Mouse (Mus musculus) midbrain, embryonic 11.5 days (tissue): ENCODE data around the gene Zdhhc23. TPM values are rescaled to one million over a fixed set of nuclear protein-coding genes. Genes with fewer than 3 reads are reported as not detected.
A peak's percentile ranks its signal among the peaks of the same experiment; 100 is the strongest.

ENCODE experiments used
- ATAC-seq: fragments of 200-750 bp; cut with Nextera tagmentation; 2 replicates; pipeline ENCODE4 v1.8.0; 2017; ENCODE audit warnings: moderate TSS enrichment, moderate library complexity; ENCODE audit not compliant: low FRiP score
- DNase-seq: peaks from one replicate; pipeline ENCODE4 v3.0.0; 2015; ENCODE audit warnings: low spot score; ENCODE audit errors: missing footprints
- H3K27ac ChIP-seq: fragments of 300-500 bp; sonication (generic); 2 replicates; pipeline ENCODE4 v1.5.1; 2014; ENCODE audit warnings: low read depth, low read length
- H3K27me3 ChIP-seq: fragments of 300-500 bp; sonication (generic); 2 replicates; pipeline ENCODE4 v1.6.1; 2014; ENCODE audit warnings: mild to moderate bottlenecking, low read length, moderate library complexity, mixed read lengths; ENCODE audit not compliant: control insufficient read depth, insufficient read depth
- H3K36me3 ChIP-seq: fragments of 300-500 bp; sonication (generic); 2 replicates; pipeline ENCODE4 v1.6.1; 2014; ENCODE audit warnings: mild to moderate bottlenecking, low read length, moderate library complexity, mixed read lengths; ENCODE audit not compliant: control insufficient read depth, insufficient read depth
- H3K4me1 ChIP-seq: fragments of 300-500 bp; sonication (generic); 2 replicates; pipeline ENCODE4 v1.6.1; 2014; ENCODE audit warnings: low read length; ENCODE audit not compliant: control insufficient read depth, insufficient read depth
- H3K4me2 ChIP-seq: fragments of 300-500 bp; sonication (generic); 2 replicates; pipeline ENCODE4 v1.6.1; 2014; ENCODE audit warnings: mild to moderate bottlenecking, moderate library complexity
- H3K4me3 ChIP-seq: fragments of 300-500 bp; sonication (generic); 2 replicates; pipeline ENCODE4 v1.5.1; 2014; ENCODE audit warnings: low read depth, low read length
- H3K9ac ChIP-seq: fragments of 300-500 bp; sonication (generic); 2 replicates; pipeline ENCODE4 v1.6.1; 2014; ENCODE audit warnings: low read length
- H3K9me3 ChIP-seq: fragments of 300-500 bp; sonication (generic); 2 replicates; pipeline ENCODE4 v1.6.1; 2016; ENCODE audit warnings: low read length; ENCODE audit not compliant: control insufficient read depth
- WGBS: fragments of 180-500 bp; shearing (Covaris S2); extraction: QIAGEN DNeasy Blood & Tissue Kit; methylation state at CpG from one replicate; pipeline ENCODE4 v1.1.7; 2014; 5-methylcytosine and 5-hydroxymethylcytosine counted together
- polyA plus RNA-seq: library from polyadenylated mRNA; unstranded; fragments of >200 nt; fragmentation: Nextera tagmentation; extraction: Ambion mirVana; gene quantifications from 2 replicates; pipeline ENCODE4 v1.2.1, GENCODE M21; 2014

Gene Zdhhc23
- polyA plus RNA-seq = 0.20 and 0.46 TPM in 2 replicates

GRCm38 (mm10) chr16:43979328-43980109 is at the start of gene Zdhhc23:
Gene Zdhhc23 (minus strand): TSS chr16:43979791.
- peak within 1 kb of the TSS; percentile 100 for H3K4me2 ChIP-seq
- ATAC-seq (peak; percentile 85), DNase-seq (peak; percentile 87)
- no peaks in the 10 kb centered on the region for H3K36me3 ChIP-seq
- peak within 1 kb of the TSS; percentile 59 for H3K9ac ChIP-seq
- H3K4me1 ChIP-seq = peaks cover 8% of the 10 kb centered on the region; the same call in 1 of the 2 replicates
- no peaks in the 10 kb centered on the region for H3K9me3 ChIP-seq
- WGBS = under 1% methylated on average over 90 of the region's 103 CpGs
- H3K27ac ChIP-seq = no peak within 1 kb of the TSS
- peaks cover 11% of the 10 kb centered on the region for H3K27me3 ChIP-seq
- H3K4me3 ChIP-seq = peak within 1 kb of the TSS; percentile 67

- 75% methylated on average over 2 of the region's 2 CpGs for WGBS
Observed at GRCm38 (mm10) chr16:44029273-44029672, 49.7 kb upstream of the Zdhhc23 start.

GRCm38 (mm10) chr16:44026822-44027221 is 47.2 kb upstream of the Zdhhc23 start:
- DNase-seq = no peak
- no peaks in the 10 kb centered on the region for H3K4me1 ChIP-seq
- H3K9me3 ChIP-seq = no peaks in the 10 kb centered on the region
- H3K9ac ChIP-seq = no peak overlapping the region
- no peaks in the 10 kb centered on the region for H3K27me3 ChIP-seq
- no peaks in the 10 kb centered on the region for H3K36me3 ChIP-seq
- no peak overlapping the region for H3K4me2 ChIP-seq
- 88% methylated on average over 9 of the region's 9 CpGs for WGBS
- no peak overlapping the region for H3K4me3 ChIP-seq
- ATAC-seq = no peak
- no peak overlapping the region for H3K27ac ChIP-seq

More at GRCm38 (mm10) chr16:44029273-44029672, 49.7 kb upstream of the Zdhhc23 start:
- Histone ChIP-seq H3K27ac (no peak overlapping the region), H3K9me3 (no peaks in the 10 kb centered on the region), H3K4me3 (no peak overlapping the region), H3K4me1 (no peaks in the 10 kb centered on the region), H3K27me3 (no peaks in the 10 kb centered on the region), H3K4me2 (no peak overlapping the region), H3K36me3 (no peaks in the 10 kb centered on the region), H3K9ac (no peak overlapping the region)
- ATAC-seq (no peak), DNase-seq (peak; percentile 28)

GRCm38 (mm10) chr16:44026210-44026609 is 46.6 kb upstream of the Zdhhc23 start:
- Histone ChIP-seq H3K27me3 (no peaks in the 10 kb centered on the region), H3K9ac (no peak overlapping the region), H3K36me3 (no peaks in the 10 kb centered on the region), H3K4me2 (no peak overlapping the region), H3K9me3 (no peaks in the 10 kb centered on the region), H3K27ac (no peak overlapping the region), H3K4me3 (no peak overlapping the region), H3K4me1 (no peaks in the 10 kb centered on the region)
- no peak for ATAC-seq
- DNase-seq = no peak
- 72% methylated on average over 6 of the region's 6 CpGs for WGBS

- H3K9me3 ChIP-seq = no peaks in the 10 kb centered on the region
- WGBS = 82% methylated on average over 2 of the region's 2 CpGs
- no peak for ATAC-seq
Observed at GRCm38 (mm10) chr16:44018986-44019548, 39.5 kb upstream of the Zdhhc23 start.

GRCm38 (mm10) chr16:44018372-44018771 is 38.8 kb upstream of the Zdhhc23 start:
- no peak overlapping the region for H3K27ac ChIP-seq
- ATAC-seq (no peak), DNase-seq (no peak)
- 67% methylated on average over 7 of the region's 7 CpGs for WGBS
- H3K4me1 ChIP-seq = no peaks in the 10 kb centered on the region
- no peak overlapping the region for H3K4me3 ChIP-seq
- no peaks in the 10 kb centered on the region for H3K36me3 ChIP-seq
- no peaks in the 10 kb centered on the region for H3K9me3 ChIP-seq
- H3K4me2 ChIP-seq = no peak overlapping the region
- no peaks in the 10 kb centered on the region for H3K27me3 ChIP-seq
- H3K9ac ChIP-seq = no peak overlapping the region

More at GRCm38 (mm10) chr16:44018986-44019548, 39.5 kb upstream of the Zdhhc23 start:
- Histone ChIP-seq H3K36me3 (no peaks in the 10 kb centered on the region), H3K27me3 (no peaks in the 10 kb centered on the region), H3K27ac (no peak overlapping the region), H3K4me2 (no peak overlapping the region), H3K9ac (no peak overlapping the region), H3K4me3 (no peak overlapping the region), H3K4me1 (no peaks in the 10 kb centered on the region)
- DNase-seq = peak; percentile 28

- DNase-seq = peak; percentile 41
- Histone ChIP-seq H3K4me3 (no peak overlapping the region), H3K9me3 (no peaks in the 10 kb centered on the region), H3K4me1 (no peaks in the 10 kb centered on the region), H3K27me3 (no peaks in the 10 kb centered on the region), H3K27ac (no peak overlapping the region), H3K4me2 (no peak overlapping the region), H3K9ac (no peak overlapping the region), H3K36me3 (no peaks in the 10 kb centered on the region)
- 91% methylated on average over 4 of the region's 4 CpGs for WGBS
- ATAC-seq = no peak
Observed at GRCm38 (mm10) chr16:44017707-44018106, 38.1 kb upstream of the Zdhhc23 start.

GRCm38 (mm10) chr16:44016164-44016563 is 36.6 kb upstream of the Zdhhc23 start:
- DNase-seq = peak; percentile 33
- H3K9me3 ChIP-seq = no peaks in the 10 kb centered on the region

GRCm38 (mm10) chr16:44015416-44016158 is 36.0 kb upstream of the Zdhhc23 start:
- H3K27ac ChIP-seq = no peak overlapping the region
- no peaks in the 10 kb centered on the region for H3K9me3 ChIP-seq
- ATAC-seq = no peak
- peak; percentile 44 for DNase-seq
- no peaks in the 10 kb centered on the region for H3K36me3 ChIP-seq
- H3K9ac ChIP-seq = no peak overlapping the region
- 71% methylated on average over 16 of the region's 16 CpGs for WGBS
- H3K4me3 ChIP-seq = no peak overlapping the region
- H3K4me1 ChIP-seq = no peaks in the 10 kb centered on the region
- no peak overlapping the region for H3K4me2 ChIP-seq
- no peaks in the 10 kb centered on the region for H3K27me3 ChIP-seq

More at GRCm38 (mm10) chr16:44016164-44016563, 36.6 kb upstream of the Zdhhc23 start:
- Histone ChIP-seq H3K9ac (no peak overlapping the region), H3K27ac (no peak overlapping the region), H3K36me3 (no peaks in the 10 kb centered on the region), H3K4me3 (no peak overlapping the region), H3K4me1 (no peaks in the 10 kb centered on the region), H3K27me3 (no peaks in the 10 kb centered on the region), H3K4me2 (no peak overlapping the region)
- ATAC-seq = no peak
- WGBS = 25% methylated on average over 11 of the region's 11 CpGs
